Mouse (Mus musculus) embryonic stem cell, embryonic (primary cell): ENCODE measurements around the gene Lpcat2.
"Not testable (repeated sequence)": the region's sequence is repeated elsewhere in the genome, so short reads cannot be mapped to it uniquely, and the experiment has no call there.

Experiments used
- CTCF ChIA-PET, 4 experiments: fragments of 300-600 bp in 2 of 4; fragments of 350-600 bp in 2 of 4; sonication (Branson Sonifier 250); formaldehyde crosslinking; loops; one replicate each; lab custom pipeline; 2022; ENCODE audit warnings: inconsistent platforms in 2 of 4; lab: Charles Lee
- POLR2A ChIA-PET, 4 experiments: fragments of 300-600 bp in 2 of 4; fragments of 350-600 bp in 2 of 4; sonication (Branson Sonifier 250); formaldehyde crosslinking; loops; one replicate each; lab custom pipeline; 2022; ENCODE audit warnings: antibody characterized with exemption in 4 of 4, inconsistent platforms in 1 of 4; lab: Charles Lee

Lpcat2 gene

DNA sequence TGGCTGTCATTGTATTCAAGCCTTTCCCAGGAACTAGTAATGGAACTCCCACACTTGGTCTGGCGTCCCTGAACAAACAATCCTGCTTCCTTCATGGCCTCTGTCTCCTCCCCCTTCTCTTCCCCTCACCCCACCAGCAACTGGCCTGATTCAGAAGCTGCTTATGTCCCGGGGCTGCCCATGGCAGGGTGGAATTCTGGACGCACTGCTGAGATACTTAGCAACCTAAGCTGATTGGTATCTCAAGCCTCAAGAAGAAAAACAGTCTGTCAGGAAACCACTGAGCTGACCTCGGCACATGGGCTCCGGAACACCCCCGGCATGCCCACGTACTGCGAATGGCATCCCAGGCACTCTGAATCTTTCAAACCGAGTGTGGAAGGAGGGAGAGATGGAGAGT, 7.8 kb upstream of the Lpcat2 start:
- ChIA-PET POLR2A (no interaction called here), CTCF (no interaction called here)

DNA sequence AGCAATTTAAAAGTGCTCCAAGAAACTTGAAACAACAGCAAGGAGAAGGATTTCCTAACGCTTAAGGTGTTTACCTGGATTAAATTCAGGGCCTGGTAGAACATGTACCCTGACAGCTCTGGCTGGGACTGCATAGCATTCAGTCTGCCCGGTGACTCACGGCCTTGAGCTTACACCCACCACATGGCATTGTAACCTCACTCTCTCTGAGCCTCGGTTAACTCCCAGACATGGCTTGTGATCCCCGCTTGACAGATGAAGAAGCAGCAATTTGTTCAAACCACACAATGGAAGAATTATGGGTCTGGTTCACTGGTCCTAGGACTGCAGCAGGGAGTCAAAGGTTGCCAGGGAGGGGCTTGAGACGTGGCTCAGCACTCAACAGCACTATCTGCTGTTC, 5.9 kb upstream of the Lpcat2 start:
- POLR2A ChIA-PET, result interaction anchor here in 2 of 4 experiments (0.6 to 1.3 kb wide), 2 partner anchors 9 to 14 kb away, joined by 3 read pairs; no protein-coding TSS in a partner anchor
- CTCF ChIA-PET, result interaction anchor here in 1 of 4 experiments (2.5 kb wide), 1 partner anchor 31 kb away, joined by 17 read pairs; no protein-coding TSS in a partner anchor

GRCm38 (mm10) chr8:92850239-92850638, 4.9 kb upstream of the Lpcat2 start:
- CTCF ChIA-PET, result interaction anchor here (0.6 to 2.5 kb wide), 5 partner anchors 21 to 87 kb away, joined by 3 to 17 read pairs (median 3); no protein-coding TSS in a partner anchor

GRCm38 (mm10) chr8:92851381-92851780, 3.8 kb upstream of the Lpcat2 start:
- POLR2A ChIA-PET, result interaction anchor here in 1 of 4 experiments (0.7 kb wide), 1 partner anchor 10 kb away, joined by 6 read pairs; no protein-coding TSS in a partner anchor
- CTCF ChIA-PET, result no interaction called here

More at GRCm38 (mm10) chr8:92850239-92850638, 4.9 kb upstream of the Lpcat2 start:
- POLR2A ChIA-PET, result interaction anchor here in 2 of 4 experiments (0.6 to 1.3 kb wide), 2 partner anchors 10 to 576 kb away, joined by 3 read pairs; no protein-coding TSS in a partner anchor

DNA sequence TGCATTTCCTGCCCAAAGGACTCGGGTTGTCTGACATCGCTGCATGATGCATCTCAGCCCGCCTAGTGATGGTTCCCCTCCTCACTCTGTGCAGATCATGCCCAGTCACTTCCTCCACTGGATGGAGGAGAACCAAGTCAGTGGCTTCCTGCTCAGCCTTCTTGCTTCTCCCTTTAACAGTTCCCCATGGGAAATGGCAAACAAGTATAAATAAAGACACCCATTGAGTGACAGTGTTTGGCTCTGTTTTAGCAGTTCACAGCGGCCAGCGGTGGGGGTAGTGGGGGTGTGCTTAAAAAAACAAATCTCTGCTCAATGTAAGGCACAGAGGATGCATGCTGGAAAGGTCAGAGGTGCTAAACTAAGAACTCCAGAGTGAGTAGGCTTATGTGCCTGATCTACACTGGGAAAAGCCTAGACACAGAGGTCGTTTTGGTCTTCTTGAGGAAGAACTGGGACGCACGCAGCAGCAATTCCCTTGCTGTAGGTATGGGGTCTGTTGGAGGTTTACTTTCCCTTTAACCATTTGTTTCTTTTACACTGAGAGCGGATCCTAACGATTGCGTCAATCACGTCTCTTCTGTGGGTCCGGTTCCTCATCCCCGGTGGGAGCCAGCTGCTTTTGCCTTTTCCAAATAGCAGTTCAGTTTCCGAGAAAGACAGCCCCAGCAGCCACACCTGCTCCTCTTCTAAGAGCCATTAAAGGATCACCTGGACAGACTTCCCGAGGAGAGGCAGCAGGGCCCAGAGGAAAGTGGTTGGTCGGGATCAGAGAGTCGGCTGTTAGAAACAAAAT, 1.8 kb upstream of the Lpcat2 start:
- ChIA-PET CTCF (no interaction called here), POLR2A (interaction anchor here in 1 of 4 experiments (0.7 kb wide), 1 partner anchor 567 kb away, joined by 3 read pairs; no protein-coding TSS in a partner anchor)

- ChIA-PET POLR2A (no interaction called here), CTCF (interaction anchor here in 1 of 4 experiments (1.1 kb wide), 1 partner anchor 37 kb away, joined by 3 read pairs; no protein-coding TSS in a partner anchor)
These were observed 466 bp upstream of the Lpcat2 start for GRCm38 (mm10) chr8:92854673-92855072.

DNA sequence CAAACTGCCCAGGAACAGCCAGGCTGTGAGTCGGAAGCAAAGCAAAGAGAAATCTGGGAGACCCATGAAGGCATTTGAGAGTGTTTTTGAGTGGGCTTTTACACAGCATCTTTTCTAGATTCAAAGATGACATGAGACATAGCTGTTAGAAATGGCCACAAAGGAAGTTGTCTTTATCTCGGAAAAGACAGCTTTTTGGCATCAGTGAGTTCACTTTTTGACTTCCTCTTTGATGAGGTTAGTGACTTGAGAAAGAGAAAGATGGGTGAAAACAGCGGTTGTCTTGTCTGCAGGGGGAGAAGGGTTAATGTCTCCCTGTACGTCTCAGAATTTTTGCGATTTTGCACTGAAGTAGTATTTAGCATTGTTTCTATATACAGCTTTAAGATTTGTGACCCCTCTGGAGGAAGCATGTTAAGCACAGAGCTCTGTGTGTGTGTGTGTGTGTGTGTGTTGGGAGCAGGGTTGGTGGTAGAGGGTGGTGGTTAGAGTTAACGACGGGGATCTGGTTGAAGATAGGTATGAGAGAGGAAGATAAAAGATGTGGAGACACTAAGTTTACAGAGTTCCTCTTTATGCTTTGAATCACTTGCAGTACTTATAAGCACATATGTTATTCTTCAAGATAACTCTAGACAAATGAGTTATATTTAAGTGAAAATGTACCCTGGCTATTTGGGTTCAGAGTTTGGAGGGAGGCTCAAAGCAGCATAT, 1.3 kb downstream of the Lpcat2 start:
- ChIA-PET CTCF (no interaction called here), POLR2A (no interaction called here)

DNA sequence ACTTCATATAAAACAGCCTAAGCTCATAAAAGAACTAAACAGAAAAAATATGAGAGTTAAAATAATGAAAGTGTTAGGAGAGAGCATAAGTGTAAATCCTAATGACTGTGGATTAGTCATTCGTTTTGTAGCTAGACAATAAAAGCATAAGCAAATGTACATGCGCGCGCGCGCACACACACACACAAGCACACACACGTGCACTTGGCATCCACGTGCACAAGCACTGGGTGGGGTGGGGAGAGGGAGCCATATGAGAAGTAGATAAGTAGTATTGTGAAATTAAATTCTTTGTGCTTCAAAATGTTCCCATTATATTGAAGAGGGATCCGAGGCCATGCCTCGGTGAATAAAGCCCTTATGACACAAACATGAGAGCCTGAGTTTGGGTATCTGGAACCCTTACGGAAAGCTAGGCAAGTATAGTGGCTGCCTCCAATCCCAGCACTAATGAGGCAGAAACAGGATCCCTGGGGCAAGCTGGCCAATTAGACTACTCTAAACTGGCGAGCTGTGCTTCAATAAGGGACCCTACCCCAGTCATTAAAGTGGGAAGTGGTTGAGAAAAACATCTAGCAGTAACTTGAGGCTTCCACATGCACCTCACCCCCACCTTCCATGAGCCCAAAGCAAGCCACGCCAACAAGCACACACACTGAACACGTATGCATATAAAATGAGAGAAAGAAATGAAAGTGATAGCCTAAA, 3.5 kb downstream of the Lpcat2 start:
- ChIA-PET CTCF (interaction anchor here in 1 of 4 experiments (0.7 kb wide), 1 partner anchor 11 kb away, joined by 3 read pairs; no protein-coding TSS in a partner anchor), POLR2A (no interaction called here)

DNA sequence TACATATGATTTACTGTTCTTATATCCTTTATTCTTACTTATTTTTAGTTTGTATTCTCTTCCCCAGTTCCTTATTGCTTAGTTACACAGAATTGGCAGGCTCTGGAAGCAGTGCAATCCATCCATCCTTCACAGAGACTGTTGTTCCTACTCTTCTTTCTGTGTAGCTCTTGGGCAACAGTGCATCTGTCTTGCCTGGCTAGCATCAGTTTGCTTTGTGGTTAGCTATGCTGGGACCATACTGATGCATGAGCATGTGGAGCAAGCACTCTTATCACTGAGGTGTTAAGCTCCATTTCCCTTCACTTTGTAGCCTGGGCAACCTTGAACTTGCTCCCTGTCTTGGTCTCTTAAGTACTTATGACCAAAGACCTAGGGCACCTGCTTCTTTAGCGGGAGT, 6.8 kb downstream of the Lpcat2 start:
- CTCF ChIA-PET, result no interaction called here
- POLR2A ChIA-PET, result no interaction called here

DNA sequence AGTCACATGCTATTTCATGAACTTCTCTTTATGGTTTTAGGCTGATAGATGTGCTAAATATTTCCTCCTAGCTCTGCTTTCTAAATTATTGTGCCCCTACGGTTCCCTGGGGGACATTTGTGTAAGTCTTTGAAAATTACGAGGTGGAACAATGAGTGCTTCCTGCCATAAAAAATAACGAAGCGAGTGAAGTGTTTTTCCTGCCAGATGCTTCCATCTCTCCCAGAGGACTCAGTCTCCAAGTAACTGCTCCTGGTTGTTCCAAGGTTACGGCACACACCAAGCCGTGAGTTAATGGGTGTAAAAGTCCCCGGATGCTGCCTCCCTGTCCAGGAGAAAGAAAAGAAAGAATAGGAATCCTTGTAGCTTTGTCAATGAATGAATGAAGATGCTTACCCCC, 15.1 kb downstream of the Lpcat2 start:
- ChIA-PET POLR2A (interaction anchor here in 2 of 4 experiments (0.6 to 0.7 kb wide), 2 partner anchors 62 to 225 kb away, joined by 3 to 4 read pairs; no protein-coding TSS in a partner anchor), CTCF (no interaction called here)

DNA sequence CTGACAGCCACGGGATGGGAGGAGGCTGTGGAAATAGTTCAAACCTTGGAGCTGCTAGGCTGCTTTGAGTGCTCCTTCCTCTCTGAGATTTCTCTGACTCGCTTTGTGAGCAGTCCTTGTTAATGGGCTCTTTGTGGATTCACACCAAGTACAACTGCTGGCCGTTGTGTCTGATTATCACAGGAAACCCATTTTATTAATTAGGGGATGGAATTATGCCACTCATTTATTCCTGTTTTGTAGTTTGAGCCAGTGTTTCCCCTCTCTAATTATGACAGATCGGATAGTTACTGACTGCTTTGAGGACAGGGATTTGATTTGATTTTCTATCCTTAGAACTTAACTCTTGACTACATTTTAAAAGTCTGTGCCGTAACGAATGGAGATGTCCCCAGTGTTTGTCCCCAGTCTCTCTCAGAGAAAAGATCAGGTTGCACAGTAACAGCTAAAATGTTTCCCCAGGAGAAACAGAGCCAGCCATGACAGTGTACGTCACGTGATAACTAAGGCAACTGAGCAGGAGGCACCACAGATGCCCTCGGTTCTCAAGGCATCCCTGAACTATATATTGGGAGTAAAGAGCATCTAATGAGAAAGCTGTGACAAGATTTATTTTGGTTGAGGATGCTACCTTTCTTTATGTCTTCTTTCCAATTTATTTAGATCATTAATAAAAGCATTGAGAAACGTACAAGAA, 17.1 kb downstream of the Lpcat2 start:
- POLR2A ChIA-PET, result no interaction called here
- CTCF ChIA-PET, result no interaction called here

GRCm38 (mm10) chr8:92875795-92876194, 20.7 kb downstream of the Lpcat2 start:
- CTCF ChIA-PET, result interaction anchor here in 1 of 4 experiments (2.7 kb wide), 1 partner anchor 57 kb away, joined by 12 read pairs; no protein-coding TSS in a partner anchor
- POLR2A ChIA-PET, result interaction anchor here in 1 of 4 experiments (1.0 to 1.6 kb wide), 2 partner anchors 9 to 26 kb away, joined by 3 to 5 read pairs; partner anchors contain the start of gene Capns2

- CTCF ChIA-PET, result interaction anchor here in 2 of 4 experiments (0.6 to 1.8 kb wide), 2 partner anchors 46 to 63 kb away, joined by 3 to 7 read pairs; no protein-coding TSS in a partner anchor
- POLR2A ChIA-PET, result interaction anchor here in 1 of 4 experiments (0.5 kb wide), 1 partner anchor 869 kb away, joined by 3 read pairs; no protein-coding TSS in a partner anchor
These were observed 26.1 kb downstream of the Lpcat2 start for GRCm38 (mm10) chr8:92881247-92881646.

GRCm38 (mm10) chr8:92883771-92884170, 28.6 kb downstream of the Lpcat2 start:
- ChIA-PET POLR2A (no interaction called here), CTCF (no interaction called here)

DNA sequence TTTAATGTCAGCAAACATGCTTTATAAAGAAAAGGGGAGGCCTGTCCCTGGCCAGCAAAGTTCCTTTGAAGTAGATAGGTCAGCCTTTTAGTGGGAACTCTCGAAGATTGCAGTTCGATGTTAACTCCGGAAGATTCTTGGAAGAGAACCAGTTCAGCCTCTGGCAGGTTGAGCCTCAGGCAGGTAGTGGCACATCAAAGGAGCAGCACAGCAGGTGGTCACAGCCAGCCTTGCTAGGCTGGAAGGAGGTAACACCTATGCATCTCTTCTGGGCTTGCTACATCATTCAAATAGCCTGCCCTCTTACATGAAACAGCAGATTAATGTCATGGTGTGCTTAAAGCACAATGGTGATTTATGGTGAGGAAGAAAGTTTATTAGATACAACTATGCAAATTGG, 37.1 kb downstream of the Lpcat2 start:
- POLR2A ChIA-PET, result not testable (repeated sequence)

GRCm38 (mm10) chr8:92893870-92894269, 38.7 kb downstream of the Lpcat2 start:
- ChIA-PET CTCF (no interaction called here), POLR2A (no interaction called here)

More for the DNA sequence above, 37.1 kb downstream of the Lpcat2 start:
- CTCF ChIA-PET, result not testable (repeated sequence)

DNA sequence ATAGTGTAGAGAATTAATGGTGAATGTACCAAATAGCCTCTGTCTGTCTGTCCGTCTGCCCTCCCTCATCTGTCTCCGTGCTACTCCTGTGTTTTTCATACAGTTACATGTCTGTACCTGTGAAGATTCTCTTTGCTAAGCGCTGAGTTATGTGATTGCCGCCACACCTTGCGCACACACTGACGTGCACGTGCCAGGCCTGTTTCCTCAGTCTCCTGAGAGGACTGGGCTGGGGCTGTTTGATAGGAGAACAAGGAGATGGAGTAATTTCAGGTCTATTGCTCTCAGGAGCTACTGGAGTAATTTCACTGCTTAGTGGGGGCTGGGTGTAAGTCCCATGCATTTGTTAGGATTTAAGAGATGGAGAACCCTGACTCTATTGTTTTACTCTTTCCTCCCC, 39.9 kb downstream of the Lpcat2 start:
- ChIA-PET CTCF (interaction anchor here in 1 of 4 experiments (1.3 kb wide), 1 partner anchor 104 kb away, joined by 4 read pairs; no protein-coding TSS in a partner anchor), POLR2A (no interaction called here)

DNA sequence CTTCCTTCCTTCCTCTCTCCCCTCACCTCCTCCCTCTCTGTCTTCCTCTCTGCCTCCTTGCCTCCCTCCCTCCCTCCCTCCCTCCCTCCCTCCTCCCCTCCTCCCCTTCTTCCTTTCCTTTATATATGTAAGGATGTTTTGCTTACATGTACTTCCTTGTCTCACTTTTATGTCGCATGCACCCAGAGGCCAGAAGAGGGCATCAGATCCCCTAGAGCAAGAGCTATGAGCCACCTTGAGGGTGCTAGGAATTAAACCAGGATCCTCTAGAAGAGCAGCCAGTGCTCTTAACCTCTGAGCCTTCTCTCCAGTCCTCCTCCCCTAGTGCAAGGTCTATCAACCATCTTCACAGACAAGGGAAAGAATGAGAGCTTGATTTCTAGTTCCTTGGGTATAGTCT, 40.9 kb downstream of the Lpcat2 start:
- ChIA-PET CTCF (interaction anchor here in 2 of 4 experiments (0.6 to 1.3 kb wide), 4 partner anchors 40 to 469 kb away, joined by 4 to 7 read pairs (median 5); no protein-coding TSS in a partner anchor), POLR2A (interaction anchor here in 2 of 4 experiments (0.6 to 0.7 kb wide), 2 partner anchors 75 to 1095 kb away, joined by 3 to 4 read pairs; no protein-coding TSS in a partner anchor)
